Mouse (Mus musculus): ENCODE results near the gene Zfp385b.

The Zfp385b gene

GRCm38 (mm10) chr2:77379907-77380306 lies 439.5 kb downstream of the Zfp385b start:
- DNase-seq (ENCODE audit: extremely low spot score): no peak

GRCm38 (mm10) chr2:77379332-77379731 lies 440.1 kb downstream of the Zfp385b start:
- no peak for DNase-seq (ENCODE audit: extremely low spot score)

- no peak for DNase-seq (ENCODE audit: extremely low spot score)
These were observed 442.6 kb downstream of the Zfp385b start for GRCm38 (mm10) chr2:77376823-77377222.

GRCm38 (mm10) chr2:77375155-77375554 lies 444.3 kb downstream of the Zfp385b start:
- DNase-seq (ENCODE audit: extremely low spot score): no peak

- no peak for DNase-seq (ENCODE audit: extremely low spot score)
These were observed 450.3 kb downstream of the Zfp385b start for GRCm38 (mm10) chr2:77369174-77369573.

All from embryo, embryonic 9.5 days (tissue).